Mouse (Mus musculus) MEL (cell line): ENCODE measurements around the gene Prdx2.

Experiments
- CTCF ChIP-seq, 3 experiments: IDR thresholded peaks in 2 of 3; conservative IDR thresholded peaks in 1 of 3; 2 replicates each; pipeline ENCODE4 v1.5.1; 2011 to 2012; ENCODE audit warnings: low read length in 3 of 3, low read depth in 2 of 3, mild to moderate bottlenecking in 2 of 3, improper control_type of control experiment in 1 of 3, inconsistent platforms in 1 of 3, mixed read lengths in 1 of 3, moderate library complexity in 1 of 3; ENCODE audit not compliant: control insufficient read depth in 1 of 3, insufficient read depth in 1 of 3, poor library complexity in 1 of 3, severe bottlenecking in 1 of 3
- ELF1 ChIP-seq: IDR thresholded peaks from 2 replicates; pipeline ENCODE4 v1.6.1; 2014; ENCODE audit warnings: low read depth, mild to moderate bottlenecking, inconsistent platforms, low read length, improper control_type of control experiment, moderate library complexity
- EP300 ChIP-seq, 2 experiments: IDR thresholded peaks; 2 replicates each; pipeline ENCODE4 v1.6.1; 2011; ENCODE audit warnings: improper control_type of control experiment in 2 of 2, low read length in 2 of 2, low read depth in 1 of 2, mild to moderate bottlenecking in 1 of 2
- MAZ ChIP-seq: IDR thresholded peaks from 2 replicates; pipeline ENCODE4 v1.6.1; 2012; ENCODE audit warnings: low read depth, mild to moderate bottlenecking, inconsistent platforms, low read length, improper control_type of control experiment
- MYC ChIP-seq: IDR thresholded peaks from 2 replicates; pipeline ENCODE4 v1.6.1; 2011; ENCODE audit warnings: low read depth, mild to moderate bottlenecking, low read length, improper control_type of control experiment, moderate library complexity
- NRF1 ChIP-seq: IDR thresholded peaks from 2 replicates; pipeline ENCODE4 v1.6.1; 2014; ENCODE audit warnings: low read depth, mild to moderate bottlenecking, inconsistent platforms, low read length, improper control_type of control experiment, moderate library complexity; ENCODE audit not compliant: poor library complexity, insufficient read depth, severe bottlenecking
- POLR2A ChIP-seq, 2 experiments: IDR thresholded peaks; 2 replicates each; pipeline ENCODE4 v1.6.1; 2011 to 2012; ENCODE audit warnings: low read length in 2 of 2, mild to moderate bottlenecking in 2 of 2, control low read depth in 1 of 2, improper control_type of control experiment in 1 of 2, low read depth in 1 of 2, moderate library complexity in 1 of 2; ENCODE audit not compliant: control insufficient read depth in 1 of 2, insufficient read depth in 1 of 2, poor library complexity in 1 of 2
- SIN3A ChIP-seq: IDR thresholded peaks from 2 replicates; pipeline ENCODE4 v1.6.1; 2012; ENCODE audit warnings: low read length, improper control_type of control experiment, inconsistent platforms
- TCF12 ChIP-seq: IDR thresholded peaks from 2 replicates; pipeline ENCODE4 v1.6.1; 2014; ENCODE audit warnings: low read depth, mild to moderate bottlenecking, inconsistent platforms, low read length, improper control_type of control experiment, moderate library complexity
- ZNF384 ChIP-seq: IDR thresholded peaks from 2 replicates; pipeline ENCODE4 v1.6.1; 2012; ENCODE audit warnings: low read depth, mild to moderate bottlenecking, inconsistent platforms, low read length, improper control_type of control experiment

DNA sequence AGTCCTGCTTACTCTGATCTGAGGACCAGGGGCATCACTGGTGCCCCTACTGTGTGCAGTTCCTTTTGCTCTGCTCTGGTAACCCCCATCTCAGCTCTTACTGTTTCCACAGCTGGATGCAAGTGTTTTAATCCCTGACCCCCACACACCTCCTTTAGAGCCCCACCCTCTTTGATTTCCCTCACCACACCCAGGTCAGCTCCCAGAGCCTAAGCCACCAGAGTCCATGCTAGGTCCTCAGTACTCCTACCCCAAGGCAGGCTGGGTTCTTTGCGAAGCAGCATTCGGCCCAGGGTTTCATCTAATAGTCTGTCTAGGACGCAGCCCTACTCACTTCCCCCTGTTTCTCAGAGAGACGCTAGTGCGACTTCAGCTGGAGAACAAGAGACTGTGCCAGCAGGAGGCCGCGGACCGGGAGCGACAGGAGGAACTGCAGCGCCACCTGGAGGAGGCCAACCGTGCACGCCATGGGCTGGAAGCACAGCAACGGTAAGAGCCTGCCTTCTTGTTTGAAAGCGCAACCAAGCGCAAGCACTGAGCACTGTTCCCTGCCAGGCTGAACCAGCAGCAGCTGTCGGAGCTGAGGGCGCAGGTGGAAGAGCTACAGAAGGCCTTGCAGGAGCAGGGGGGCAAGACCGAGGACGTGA is 28.4 kb downstream of the Prdx2 start:
- TF ChIP-seq EP300 (IDR thresholded peaks at IDR 0.05; ENCODE audit: low read depth in 1 of 2, low read length in 2 of 2): no peak
- peak; percentile 43; the same call in 1 of the 2 replicates for TF ChIP-seq TCF12
- no peak for TF ChIP-seq NRF1
- peak; percentile 63; the same call in 1 of the 2 replicates for TF ChIP-seq MAZ
- TF ChIP-seq ELF1: peak; percentile 65; the same call in 1 of the 2 replicates
- TF ChIP-seq POLR2A (IDR thresholded peaks at IDR 0.05; ENCODE audit: control insufficient read depth in 1 of 2, insufficient read depth in 1 of 2, low read depth in 1 of 2, low read length in 2 of 2, poor library complexity in 1 of 2): no peak
- peak; percentile 34; the same call in 1 of the 2 replicates for TF ChIP-seq ZNF384
- peak in 2 of 3 experiments; percentile 83 to 97 for TF ChIP-seq CTCF (IDR thresholded peaks at IDR 0.05 in 2 of 3, conservative IDR thresholded peaks at IDR 0.05 in 1 of 3; ENCODE audit: control insufficient read depth in 1 of 3, insufficient read depth in 1 of 3, low read depth in 2 of 3, low read length in 3 of 3, poor library complexity in 1 of 3, severe bottlenecking in 1 of 3)
- TF ChIP-seq SIN3A: peak; percentile 81
- TF ChIP-seq MYC: peak; percentile 64; the same call in 1 of the 2 replicates
